Mouse (Mus musculus): Measurements from ENCODE around the gene Uso1.

The Uso1 gene

DNA sequence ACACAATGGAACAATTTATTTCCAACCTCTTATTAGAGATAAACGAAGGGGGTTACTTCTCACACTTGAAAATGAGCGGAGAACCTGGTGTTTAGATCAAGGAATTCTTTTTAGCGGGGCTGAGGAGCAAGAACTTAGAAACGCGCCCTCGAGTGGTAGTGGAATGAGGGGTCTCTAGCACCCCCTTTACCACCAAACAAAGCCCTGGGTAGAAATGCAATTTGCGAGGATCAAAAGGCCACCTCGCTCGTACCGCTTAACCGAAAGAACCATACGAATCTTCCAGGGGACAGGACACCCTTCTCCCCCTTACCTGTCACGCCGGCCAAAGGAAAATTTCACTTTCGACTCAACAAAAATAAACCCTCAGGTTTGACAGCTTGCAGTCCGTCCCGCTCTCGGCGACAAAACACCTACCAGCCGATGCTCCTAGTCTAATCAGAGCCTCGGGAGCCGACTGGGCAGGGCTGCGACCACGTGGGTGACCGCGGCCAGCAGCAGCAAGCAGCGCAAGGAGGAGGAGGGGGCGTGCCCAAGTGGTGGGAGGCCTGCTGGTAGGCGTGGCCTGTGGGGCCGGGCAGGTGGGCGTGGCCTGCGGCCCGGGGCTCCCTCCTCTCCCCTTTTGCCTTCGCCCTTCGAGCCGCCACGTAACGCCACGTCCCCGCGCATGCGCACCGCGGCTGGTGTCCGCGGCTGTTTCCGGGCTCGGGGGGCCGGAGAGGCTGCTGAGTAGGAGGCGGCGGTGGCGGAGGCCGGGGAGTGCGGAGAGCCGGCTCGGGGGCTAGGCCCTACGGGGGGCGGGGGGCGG is at the start of gene Uso1:
TSS of gene Uso1 (plus strand) at position 700 of the 808 bp plus-strand sequence.
- DNase-seq, result peak; percentile 97

DNA sequence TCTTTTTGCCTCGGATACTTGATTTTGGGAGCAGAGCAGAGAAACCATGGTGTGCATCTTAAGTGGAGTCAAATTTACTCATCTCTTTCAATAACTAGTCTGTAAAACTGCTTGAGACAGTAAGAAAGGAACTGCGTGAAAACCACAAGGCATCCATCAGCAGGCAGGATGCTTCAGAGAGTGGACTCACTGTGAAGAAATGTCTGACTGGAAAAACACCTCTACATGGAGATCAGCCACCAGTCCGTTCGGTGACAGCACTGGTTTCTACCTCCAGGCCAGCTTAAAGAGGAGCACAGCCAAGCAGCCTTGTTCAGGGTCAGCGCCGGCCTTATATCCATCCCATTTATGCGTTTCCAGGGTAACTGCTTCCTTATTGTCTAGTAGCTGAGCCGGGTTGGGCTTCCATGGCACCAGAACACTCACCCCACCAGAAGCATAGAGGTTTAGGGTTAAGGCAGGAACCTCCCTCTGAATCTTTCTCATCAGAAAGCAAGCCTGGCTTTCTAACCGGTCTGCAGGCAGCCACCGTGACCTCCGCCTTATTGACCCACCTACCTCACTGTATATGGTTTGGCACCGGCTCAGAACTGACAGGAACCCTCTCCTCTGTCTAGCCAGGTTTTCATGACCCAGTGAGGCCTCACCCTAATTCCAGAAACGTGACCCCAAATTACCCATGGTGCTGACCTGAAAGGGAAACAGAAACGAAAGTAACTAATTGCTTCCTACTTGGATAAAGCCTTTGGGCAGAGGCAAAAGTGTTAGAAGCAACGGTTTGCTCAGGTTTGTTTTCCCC is 44.3 kb upstream of the Uso1 start:
- no peak for DNase-seq

DNA sequence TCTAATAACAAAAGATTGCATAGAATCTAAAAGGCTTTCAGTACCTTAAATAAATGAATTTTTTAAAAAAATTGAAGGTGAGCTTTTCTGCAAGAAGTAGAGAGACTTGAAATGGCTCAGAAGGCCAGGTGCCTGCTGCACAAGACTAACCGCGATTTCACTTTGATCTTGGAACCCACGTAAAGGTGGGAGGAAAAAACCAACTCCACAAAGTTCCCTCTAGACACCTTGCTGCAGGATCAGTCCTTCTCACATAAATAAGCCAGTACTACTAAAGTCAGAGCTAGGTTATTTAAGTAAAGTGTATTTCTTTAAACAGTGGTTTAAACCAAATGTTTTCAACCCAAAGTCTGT is 43.7 kb upstream of the Uso1 start:
- no peak for DNase-seq

DNA sequence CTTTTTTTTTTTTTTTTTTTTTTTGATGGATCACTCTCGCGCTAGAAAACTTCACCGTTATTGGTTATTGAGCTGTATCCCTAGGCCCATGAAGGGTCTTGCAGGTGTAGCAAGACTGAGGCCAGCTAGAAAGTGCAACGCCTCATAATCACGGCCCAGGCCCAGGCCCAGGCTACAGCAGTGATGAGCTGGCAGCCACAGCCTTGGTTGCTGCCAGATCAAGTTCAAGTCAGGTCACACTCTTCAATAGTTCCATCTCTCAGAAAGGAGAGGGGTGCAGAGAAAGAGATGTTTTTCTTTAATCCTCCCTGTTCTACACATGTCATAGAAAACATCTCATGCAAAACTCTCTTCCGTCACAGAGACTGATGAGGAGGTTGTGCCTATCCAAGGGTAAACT is 41.0 kb upstream of the Uso1 start:
- DNase-seq, result no peak

DNA sequence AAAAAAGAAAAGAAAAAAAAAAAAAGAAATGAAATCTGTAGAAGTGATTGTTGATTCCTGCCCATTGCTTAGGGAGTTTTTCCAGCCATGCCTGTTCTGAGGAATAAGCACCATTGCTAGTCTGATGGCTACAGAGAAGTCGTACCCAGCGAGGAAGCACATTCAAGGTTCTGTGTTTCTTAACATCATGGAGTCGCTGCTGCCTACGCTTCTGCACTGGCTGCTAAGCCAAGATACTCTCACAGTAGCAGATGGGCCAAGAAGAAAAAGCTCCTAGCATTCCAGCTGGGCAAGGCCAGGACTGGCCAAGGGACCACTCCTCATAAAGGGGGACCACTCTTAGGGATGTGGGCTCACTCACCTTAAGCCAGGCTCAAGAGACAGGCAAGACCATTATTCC is 40.0 kb upstream of the Uso1 start:
- DNase-seq, result no peak

DNA sequence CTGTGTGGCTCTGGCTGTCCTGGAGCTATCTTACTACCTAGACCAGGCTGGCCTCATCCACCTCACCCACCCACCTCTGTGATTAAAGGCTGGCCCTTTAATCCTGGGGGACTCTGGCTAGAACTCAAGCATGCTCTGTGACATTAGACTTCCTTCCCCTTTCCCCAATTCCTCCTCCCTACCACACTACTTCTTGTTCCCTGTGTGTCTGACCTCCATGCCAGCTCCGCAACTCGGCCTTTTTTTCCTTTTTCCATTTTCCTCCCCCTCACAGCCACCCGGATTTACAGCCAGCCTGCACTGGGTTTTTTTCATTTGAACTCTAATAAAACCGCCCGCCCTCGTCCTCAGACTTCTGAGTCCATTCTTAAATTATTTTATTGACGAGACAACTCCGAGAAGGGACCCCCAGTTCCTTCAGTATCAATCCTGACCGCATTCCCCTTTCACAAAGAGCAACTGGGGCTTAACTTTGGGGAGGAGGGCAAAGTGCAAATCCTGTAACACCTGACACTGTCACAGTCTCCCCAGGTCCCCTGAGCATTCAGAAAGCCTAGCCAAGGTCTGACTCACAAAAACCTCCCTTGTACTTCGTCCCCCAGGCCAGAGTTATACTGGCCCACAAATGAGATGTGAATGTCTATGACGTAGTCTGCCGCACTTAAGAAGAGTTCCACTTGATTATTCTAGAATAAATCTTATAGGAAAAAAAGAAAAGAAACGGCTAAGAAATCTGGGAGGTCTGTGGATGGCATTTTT is 39.2 kb upstream of the Uso1 start:
- DNase-seq, result no peak

DNA sequence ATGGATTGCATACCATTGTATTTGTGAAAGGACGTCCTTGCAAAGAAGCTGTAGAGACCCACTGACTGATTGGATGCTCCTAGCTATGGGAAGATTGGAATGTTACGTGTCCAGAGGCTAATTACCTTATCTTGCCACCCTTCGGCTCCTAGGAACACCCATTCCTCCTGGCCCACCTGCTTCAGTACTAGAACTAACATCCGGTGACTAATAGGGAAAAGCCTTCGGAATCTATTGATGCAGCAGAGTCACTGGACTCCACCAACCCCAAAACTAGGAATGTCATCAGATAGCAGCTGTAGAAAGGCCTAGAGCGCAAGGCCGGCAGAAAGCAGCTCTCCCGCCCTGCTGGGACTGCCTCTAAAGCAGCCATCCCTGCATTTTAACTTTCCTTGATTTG is 36.1 kb upstream of the Uso1 start:
- DNase-seq, result no peak

DNA sequence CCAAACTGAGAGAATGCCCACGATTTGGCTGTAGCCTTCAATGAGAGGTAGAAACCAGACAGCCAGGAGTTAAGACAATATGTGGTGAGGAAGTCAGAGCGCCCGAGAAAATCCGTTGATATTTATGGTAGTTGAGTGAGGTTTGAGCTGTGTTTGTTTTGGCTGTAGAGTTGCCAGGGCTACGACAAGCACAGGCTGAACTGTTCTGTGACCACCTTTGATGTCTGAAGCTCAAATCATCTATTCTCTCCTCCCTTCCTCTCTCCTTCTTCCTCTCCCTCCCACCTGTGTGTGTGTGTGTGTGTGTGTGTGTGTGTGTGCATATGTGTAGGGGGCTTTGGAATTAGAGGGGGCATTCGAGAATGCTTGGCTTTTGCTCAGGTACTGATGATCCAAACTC is 34.7 kb upstream of the Uso1 start:
- DNase-seq, result no peak

DNA sequence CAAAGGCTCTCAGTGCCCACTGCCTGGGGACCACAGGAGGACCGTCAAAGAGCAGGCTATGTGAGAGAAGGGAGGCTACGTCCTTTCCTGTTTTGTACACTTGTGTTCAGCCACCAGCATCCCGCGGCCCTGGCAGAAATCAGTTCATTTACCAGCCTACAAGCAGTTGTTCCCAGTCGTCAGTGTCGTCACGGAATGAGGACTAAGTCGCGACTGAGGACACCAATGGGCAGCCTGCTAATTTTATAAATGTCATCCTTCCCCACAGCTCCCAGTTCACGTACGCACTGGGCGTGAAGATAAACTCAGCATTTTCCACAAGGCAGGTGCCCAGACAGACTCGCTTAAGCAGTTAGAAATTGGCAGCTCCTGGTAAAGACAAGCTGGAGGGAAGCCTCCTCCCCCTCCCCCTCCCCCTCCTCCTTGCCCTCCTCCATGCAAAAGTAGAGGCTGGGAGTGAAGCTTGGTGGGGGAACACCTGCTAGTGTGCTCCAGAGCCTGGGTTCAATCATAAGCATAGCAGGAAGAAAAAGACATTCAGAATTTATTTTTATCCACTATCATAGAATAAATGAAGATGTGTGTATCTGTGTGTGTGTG is 33.8 kb upstream of the Uso1 start:
- no peak for DNase-seq

DNA sequence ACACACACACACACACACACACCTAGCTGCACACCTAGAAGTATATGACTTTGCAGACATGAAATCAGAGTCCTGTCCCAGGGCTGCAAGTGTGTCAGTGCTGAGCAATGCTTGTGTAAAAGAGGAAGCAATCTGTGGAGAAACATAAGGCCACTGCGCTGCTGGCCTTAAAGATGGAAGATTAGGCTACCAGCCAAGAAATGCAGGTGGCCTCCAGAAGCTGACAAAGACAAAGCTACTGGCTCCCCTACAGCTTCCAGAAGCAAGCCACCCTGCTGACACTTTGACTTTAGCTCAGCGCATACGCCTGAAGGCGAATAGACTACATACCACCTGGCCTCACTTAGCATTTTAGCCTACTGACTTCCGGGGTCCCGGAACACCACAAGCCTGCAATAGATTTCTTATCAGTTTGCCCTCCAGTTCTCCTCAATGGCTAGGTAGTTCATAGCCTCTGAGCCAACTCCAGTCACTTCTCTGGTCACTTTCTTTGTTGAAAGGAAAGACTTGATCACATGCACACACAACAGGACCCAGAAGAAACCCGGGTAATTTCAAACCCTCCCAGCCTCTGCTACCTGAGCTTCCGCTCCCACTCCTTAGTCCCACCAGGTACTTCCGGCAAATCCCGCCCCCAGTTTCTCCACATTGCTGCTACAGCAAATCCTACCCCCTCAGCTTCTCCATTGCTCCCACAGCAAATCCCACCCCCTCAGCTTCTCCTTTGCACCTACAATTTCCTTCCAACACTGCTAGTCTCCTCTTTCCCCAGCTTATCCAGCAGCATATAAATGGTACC is 31.2 kb upstream of the Uso1 start:
- no peak for DNase-seq

DNA sequence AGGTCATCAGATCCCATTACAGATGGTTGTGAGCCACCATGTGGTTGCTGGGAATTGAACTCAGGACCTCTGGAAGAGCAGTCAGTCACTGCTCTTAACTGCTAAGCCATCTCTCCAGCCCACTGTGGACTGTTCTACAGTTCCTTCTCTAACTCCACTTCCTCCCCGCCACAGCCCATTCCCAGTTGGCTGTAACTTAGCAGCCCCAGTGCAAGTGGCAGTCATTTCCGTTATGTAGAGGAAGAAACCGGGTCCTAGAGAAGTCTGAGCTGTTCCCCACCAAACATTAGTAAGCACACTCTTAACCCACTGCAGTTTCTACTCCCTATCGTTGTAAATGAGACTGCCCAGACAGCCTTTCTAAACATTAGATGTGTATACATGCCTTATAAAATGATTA is 30.5 kb upstream of the Uso1 start:
- no peak for DNase-seq

DNA sequence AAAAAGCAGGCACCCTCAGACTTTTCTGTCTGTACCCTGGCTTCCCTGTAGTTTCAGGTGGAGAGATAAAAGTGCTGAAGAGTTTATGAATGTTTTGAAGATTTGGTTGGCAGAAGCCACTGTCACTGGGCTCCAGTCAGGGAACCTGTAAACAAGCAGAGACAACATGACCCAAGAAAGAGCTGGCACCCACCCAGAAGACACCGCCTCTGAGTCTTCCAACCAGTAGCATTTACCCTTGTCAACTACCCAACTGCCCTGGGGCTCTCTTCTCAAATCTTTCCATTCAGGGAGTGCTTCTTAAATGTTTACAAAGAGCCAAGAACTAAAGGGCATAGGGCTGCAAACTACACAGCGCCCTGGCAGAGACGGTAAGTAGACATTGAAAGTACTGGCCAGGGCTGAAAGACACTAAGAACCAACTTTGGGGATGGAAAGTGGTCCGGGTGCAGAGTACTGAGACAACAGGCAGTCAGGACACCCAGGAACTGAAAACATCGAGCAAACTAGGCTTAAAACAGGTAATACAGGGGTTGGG is 26.9 kb upstream of the Uso1 start:
- no peak for DNase-seq

DNA sequence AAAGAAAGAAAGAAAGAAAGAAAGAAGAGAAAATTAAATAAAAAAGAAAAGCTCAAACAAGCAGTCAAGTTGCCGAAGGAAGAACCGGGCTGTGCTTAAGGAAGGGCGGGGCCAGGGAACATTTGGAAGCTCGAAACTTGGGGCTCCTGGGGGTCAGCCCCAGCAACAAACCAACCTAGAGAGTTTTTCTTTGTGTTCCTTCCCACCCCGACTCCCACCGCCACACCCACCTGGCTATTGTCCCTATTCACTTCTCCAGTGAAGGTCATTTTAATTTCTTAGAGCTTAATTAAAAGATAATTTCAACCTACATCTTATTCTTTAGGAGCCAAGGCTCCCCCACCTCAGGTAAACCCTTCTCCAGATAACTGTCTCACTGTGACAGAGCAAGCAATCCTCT is 25.6 kb upstream of the Uso1 start:
- no peak for DNase-seq

DNA sequence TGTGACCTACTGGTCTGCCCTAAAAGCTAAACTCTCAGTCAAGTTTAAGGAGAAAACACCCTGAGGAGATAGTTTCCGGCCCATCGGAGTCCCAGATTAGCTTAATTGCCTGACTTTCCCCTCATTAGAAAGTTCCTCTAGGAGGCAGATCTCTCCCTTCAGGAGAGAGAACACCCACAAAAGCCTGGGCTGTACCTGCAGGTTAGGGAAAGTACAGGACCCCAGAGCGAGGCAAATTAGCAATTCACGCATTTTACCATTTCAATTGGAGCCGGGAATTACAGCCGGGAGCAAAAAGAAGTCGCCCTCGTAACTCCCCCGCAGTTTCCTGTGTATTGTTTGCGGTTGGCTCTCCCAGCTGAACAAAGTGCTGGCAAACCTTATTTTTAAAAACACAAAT is 25.2 kb upstream of the Uso1 start:
- no peak for DNase-seq

DNA sequence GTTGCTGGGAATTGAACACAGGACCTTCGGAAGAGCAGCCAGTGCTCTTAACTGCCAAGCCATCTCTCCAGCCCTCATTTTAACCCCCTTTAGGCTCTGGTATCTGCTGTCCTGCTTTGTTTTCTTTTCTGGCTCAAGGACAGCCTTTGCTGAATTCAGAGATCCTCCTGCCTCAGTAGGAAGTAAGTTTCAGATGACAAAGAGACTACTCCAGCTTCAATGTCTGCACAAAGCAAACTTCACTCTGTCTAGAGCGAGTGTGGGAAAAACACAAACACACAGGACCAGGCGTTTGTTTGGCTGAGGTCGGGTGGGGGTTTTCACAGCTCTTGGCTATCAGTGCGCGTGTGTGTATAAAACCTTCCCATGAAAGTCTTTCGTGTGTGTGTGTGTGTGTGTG is 24.3 kb upstream of the Uso1 start:
- DNase-seq, result no peak

DNA sequence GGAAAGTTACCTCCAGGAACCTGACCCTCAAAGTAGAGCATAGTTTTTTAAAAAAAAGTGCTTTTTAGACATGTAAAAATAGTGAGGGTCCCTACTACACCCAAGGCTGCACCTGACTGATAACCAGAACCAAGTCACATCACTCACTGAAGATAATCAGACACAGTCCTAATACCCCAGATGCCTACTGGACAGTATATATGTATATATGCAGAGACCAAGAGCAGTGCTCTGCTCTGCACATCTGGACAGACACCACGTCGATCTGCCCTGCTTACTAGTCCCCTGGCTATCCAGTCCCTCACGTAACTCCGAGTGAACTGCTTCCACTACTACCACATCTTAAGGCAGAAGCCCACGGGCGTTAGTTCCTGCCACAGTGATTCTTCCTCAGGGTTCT is 23.5 kb upstream of the Uso1 start:
- no peak for DNase-seq

DNA sequence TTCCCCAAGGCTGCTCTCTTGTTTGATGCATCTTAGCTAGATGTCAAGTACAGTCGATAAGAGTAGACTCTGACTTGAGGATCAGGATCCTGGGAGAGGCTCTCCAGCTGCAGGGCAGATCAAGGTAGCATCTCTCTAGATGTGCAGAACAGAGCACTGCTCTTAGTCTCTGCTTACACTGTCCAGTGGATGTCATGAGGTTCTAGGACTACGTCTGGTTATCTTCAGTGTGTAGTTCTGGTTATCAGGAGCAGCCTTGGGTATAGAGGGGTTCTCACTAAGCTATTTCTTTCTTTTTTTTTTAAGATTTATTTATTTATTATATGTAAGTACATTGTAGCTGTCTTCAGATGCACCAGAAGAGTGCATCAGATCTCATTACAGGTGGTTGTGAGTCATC is 22.8 kb upstream of the Uso1 start:
- no peak for DNase-seq

DNA sequence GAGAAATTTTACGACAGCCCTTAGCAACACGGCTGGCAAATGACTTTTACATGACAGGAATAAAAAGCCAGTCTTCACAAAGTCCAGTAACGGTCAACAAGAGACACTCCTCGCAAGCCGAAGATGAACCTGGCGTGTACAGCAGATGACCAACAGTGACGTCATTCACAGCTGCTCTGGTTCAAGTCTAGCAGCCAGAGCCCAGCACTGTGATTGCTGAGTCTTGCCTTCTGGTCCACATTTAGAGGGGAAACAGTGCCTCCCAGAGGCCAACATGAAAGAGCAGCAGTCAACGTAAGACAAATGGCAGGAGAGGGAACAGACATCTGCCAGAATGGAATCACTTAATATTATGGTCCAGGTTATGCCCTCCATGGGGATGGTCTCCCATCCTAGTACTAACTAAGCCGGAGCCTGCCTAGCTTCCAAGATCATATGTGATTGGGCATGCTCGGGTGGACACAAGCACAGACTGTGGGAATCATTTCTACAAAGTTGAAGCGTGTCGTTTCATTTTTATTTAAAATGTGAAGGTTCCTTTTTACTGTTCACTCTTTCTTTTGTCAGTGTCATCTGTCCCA is 19.8 kb upstream of the Uso1 start:
- DNase-seq, result peak; percentile 55

DNA sequence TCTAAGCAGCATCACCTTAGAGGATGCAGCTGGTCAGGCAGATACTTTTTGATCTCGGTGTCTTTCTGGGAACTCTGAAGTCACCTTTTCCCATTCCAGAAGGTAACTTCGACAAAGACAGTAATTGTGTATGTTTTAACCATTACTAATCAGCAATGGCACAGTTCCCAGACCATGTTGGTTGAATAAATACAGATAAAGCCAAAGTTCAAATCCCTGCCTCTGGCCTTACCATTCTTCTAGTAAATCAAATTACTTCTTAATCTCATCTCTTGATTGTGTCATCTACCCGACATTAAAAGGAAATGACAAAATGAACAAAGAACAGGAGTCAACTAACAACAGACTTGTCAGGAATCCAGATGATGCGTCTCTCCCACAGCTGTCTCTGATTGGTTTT is 16.1 kb upstream of the Uso1 start:
- DNase-seq, result no peak

DNA sequence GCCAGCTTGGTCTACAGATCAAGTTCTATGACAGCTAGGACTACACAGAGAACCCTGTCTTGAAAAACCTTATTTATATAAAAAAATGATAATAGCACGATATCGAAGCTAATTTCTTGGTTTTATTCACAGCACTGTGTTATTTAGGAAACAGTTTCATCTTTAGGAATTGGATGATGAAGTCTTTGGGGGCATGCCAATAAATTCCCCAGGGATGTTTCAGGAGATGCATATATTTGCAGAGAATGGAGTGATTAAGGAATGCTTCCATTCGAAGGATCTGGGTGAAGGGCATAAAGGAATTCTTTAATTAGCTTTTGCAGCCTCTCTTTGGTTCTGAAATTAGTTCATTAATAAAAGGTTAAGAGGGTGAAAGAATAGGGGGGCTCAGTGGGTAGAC is 12.3 kb upstream of the Uso1 start:
- DNase-seq, result no peak

DNA sequence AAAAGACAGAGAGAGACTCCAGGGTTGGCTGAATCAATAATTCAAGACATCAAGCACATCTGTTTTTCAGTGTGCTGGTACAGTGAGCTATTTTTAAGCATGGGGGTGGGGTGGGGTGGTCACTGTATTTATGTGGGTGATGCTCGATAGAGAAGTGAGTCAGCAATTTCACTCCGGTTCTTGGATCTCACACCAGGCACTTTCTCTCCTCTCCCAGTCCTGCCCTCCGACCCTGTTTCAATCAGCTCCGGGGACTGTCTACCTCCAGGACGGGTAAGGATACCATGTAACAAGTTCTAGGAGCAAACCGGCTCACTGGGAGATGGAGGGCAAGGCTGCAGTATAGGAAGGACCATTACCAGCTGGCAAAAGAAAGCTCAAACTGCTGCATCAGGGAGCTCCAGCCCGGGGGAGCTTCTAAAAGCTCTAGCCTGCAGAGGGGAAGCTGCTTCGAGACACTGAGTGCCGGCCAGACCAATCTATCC is 10.6 kb upstream of the Uso1 start:
- no peak for DNase-seq

DNA sequence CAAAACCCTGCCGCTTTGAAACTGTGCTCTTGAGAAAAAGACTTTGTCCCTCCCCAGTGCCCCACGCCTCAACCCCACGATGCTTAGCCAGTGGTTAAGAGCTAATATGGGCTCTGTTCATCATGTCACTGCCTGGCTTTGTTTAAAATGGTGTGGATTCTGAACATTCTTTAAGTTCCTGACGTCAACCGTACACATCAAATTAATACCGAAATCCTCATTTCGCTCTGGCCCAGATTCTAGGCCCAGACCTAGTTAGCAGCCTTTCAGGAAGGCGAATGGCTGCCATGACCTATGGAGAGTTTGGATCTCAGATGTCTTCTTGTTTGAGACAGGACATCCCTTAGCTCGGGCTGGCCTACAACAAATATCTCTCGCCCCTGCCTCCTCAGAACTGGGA is 10.0 kb upstream of the Uso1 start:
- DNase-seq, result no peak

Data from right cerebral cortex, postnatal 14 days (tissue).